Comparison of ENCODE assay signal across 22 mouse cellular contexts in genomic region chr14:94912326-94912725, GRCm38 (mm10).
DNase-seq lines count a peak whose midpoint lies in the region; ATAC-seq and TF ChIP-seq lines count a peak whose summit lies in the region.
"Had no signal": no experiment of that assay in that cellular context is flagged by ENCODE, and none has a peak within 500 bp of the region (broad histone marks: within the 10 kb centered on the region; RNA-seq: fewer than 3 reads in every experiment).

No protein-coding gene starts in this region.

- H3K4me1 ChIP-seq in lung, embryonic 14.5 days (ENCODE audit: insufficient read depth), result no peaks in the 10 kb centered on the region
- H3K4me1 ChIP-seq in intestine, postnatal 0 days (replicated peaks; ENCODE audit: control insufficient read depth, insufficient read depth, low read length), result no peaks in the 10 kb centered on the region
- H3K4me1 ChIP-seq: embryonic facial prominence, embryonic 12.5 days; forebrain, embryonic 12.5 days; heart, embryonic 10.5 days; hindbrain, embryonic 12.5 days had no signal

- H3K9me3 ChIP-seq in lung, embryonic 14.5 days (ENCODE audit: low read depth, low read length), result no peaks in the 10 kb centered on the region
- no peaks in the 10 kb centered on the region for H3K9me3 ChIP-seq in intestine, postnatal 0 days (ENCODE audit: control insufficient read depth)
- H3K9me3 ChIP-seq: embryonic facial prominence, embryonic 12.5 days; forebrain, embryonic 12.5 days; heart, embryonic 10.5 days; hindbrain, embryonic 12.5 days had no signal

- WGBS in lung, embryonic 14.5 days, result 88% methylated on average over 1 of the region's 1 CpGs
- 79% methylated on average over 1 of the region's 1 CpGs for WGBS in intestine, postnatal 0 days

- no peak for ATAC-seq in lung, embryonic 14.5 days (ENCODE audit: insufficient read depth)
- ATAC-seq in intestine, postnatal 0 days, result no peak
- ATAC-seq: forebrain, embryonic 16.5 days; hindbrain, embryonic 16.5 days; inflammation-experienced regulatory T-cells, adult 6 months had no signal

- H3K9ac ChIP-seq in lung, embryonic 14.5 days, result no peak overlapping the region
- H3K9ac ChIP-seq in intestine, postnatal 0 days (ENCODE audit: low read depth, low read length), result no peak overlapping the region
- H3K9ac ChIP-seq: embryonic facial prominence, embryonic 12.5 days; forebrain, embryonic 12.5 days; hindbrain, embryonic 12.5 days had no signal

- H3K27ac ChIP-seq in lung, embryonic 14.5 days (ENCODE audit: low read depth), result no peak overlapping the region
- no peak overlapping the region for H3K27ac ChIP-seq in intestine, postnatal 0 days (ENCODE audit: low read depth, low read length)
- H3K27ac ChIP-seq: embryonic facial prominence, embryonic 12.5 days; forebrain, embryonic 12.5 days; heart, embryonic 10.5 days; hindbrain, embryonic 12.5 days had no signal

- peak; percentile 22 to 78 for DNase-seq in adrenal gland, adult (ENCODE audit: inconsistent age in 2 of 2, low spot score in 1 of 2)
- no peak for DNase-seq in adrenal gland, adult 18-20 months (ENCODE audit: low spot score in 2 of 2)
- peak; percentile 11 for DNase-seq in lung, embryonic 14.5 days
- DNase-seq in lung, postnatal 4 days, result no peak
- peak; percentile 6 for DNase-seq in Muller cell, postnatal 12 days (ENCODE audit: inconsistent ontology term)
- no peak for DNase-seq in embryo, embryonic 9.5 days (ENCODE audit: extremely low spot score)
- DNase-seq: cerebellum, adult 2 months; cerebellum, postnatal 10 days; gastrocnemius, postnatal 10 days; heart, adult 18-20 months; heart, postnatal 10 days; heart, postnatal 4 days; kidney, adult 11 months had no signal

- no peaks in the 10 kb centered on the region for H3K27me3 ChIP-seq in lung, embryonic 14.5 days (ENCODE audit: insufficient read depth, low read length)
- no peaks in the 10 kb centered on the region for H3K27me3 ChIP-seq in intestine, postnatal 0 days (replicated peaks; ENCODE audit: control insufficient read depth, insufficient read depth, low read length)
- H3K27me3 ChIP-seq: CH12.LX; embryonic facial prominence, embryonic 12.5 days; forebrain, embryonic 12.5 days; hindbrain, embryonic 12.5 days had no signal

- no peak for TF ChIP-seq CTCF in lung, embryonic 14.5 days (IDR thresholded peaks at IDR 0.05; ENCODE audit: low read depth)
- no peak for TF ChIP-seq CTCF in intestine, postnatal 0 days (IDR thresholded peaks at IDR 0.05; ENCODE audit: low read depth)

- no peak overlapping the region for H3K4me3 ChIP-seq in lung, embryonic 14.5 days (ENCODE audit: low read depth, low read length)
- no peak overlapping the region for H3K4me3 ChIP-seq in intestine, postnatal 0 days (ENCODE audit: low read depth, low read length)
- H3K4me3 ChIP-seq: embryonic facial prominence, embryonic 12.5 days; forebrain, embryonic 12.5 days; heart, embryonic 10.5 days; hindbrain, embryonic 12.5 days had no signal

- no peak overlapping the region for H3K4me2 ChIP-seq in lung, embryonic 14.5 days
- no peak overlapping the region for H3K4me2 ChIP-seq in intestine, postnatal 0 days (replicated peaks; ENCODE audit: low read depth)
- H3K4me2 ChIP-seq: embryonic facial prominence, embryonic 12.5 days; forebrain, embryonic 12.5 days; hindbrain, embryonic 12.5 days had no signal

- H3K36me3 ChIP-seq in lung, embryonic 14.5 days (ENCODE audit: insufficient read depth), result no peaks in the 10 kb centered on the region
- H3K36me3 ChIP-seq in intestine, postnatal 0 days (ENCODE audit: control insufficient read depth, insufficient read depth), result no peaks in the 10 kb centered on the region
- H3K36me3 ChIP-seq: embryonic facial prominence, embryonic 12.5 days; forebrain, embryonic 12.5 days; heart, embryonic 10.5 days; hindbrain, embryonic 12.5 days had no signal

Comparison
In these comparisons a context has a peak if more than half of its experiments do, and no peak if none do; other contexts are left out.
1. DNase-seq: peak in adrenal gland, adult (2 of 2), lung, embryonic 14.5 days (single experiment) and Muller cell, postnatal 12 days (single experiment); none in adrenal gland, adult 18-20 months (0 of 2), lung, postnatal 4 days (0 of 2) and embryo, embryonic 9.5 days (single experiment).